Mouse (Mus musculus): ENCODE data around the gene Slc24a3. TPM values are rescaled to one million over a fixed set of nuclear protein-coding genes. Genes with fewer than 3 reads are reported as not detected.

Slc24a3 gene
- polyA plus RNA-seq, 1 experiment: 9.8 TPM

DNA sequence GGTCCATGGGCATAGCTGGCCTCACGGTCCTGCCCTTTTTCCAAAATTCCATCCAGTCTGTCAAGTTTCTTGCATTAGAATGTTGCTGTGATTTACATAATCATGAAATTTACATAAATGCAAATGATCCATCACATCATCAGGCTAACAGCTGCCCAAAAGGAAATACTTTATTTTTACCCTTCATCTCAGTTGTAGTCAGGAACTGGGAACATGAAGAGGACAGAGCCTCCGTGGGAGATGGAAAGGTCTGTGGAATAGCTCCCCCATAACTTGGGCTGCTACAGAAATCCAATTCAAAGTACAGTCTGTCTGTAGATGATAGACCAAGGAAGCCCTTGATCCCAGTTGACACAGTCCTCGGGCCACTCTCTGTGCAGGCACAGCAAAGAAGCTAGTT lies 417.9 kb downstream of the Slc24a3 start:
- 78% methylated on average over 3 of the region's 3 CpGs for WGBS
- DNase-seq (ENCODE audit: low read depth, low spot score): no peak

DNA sequence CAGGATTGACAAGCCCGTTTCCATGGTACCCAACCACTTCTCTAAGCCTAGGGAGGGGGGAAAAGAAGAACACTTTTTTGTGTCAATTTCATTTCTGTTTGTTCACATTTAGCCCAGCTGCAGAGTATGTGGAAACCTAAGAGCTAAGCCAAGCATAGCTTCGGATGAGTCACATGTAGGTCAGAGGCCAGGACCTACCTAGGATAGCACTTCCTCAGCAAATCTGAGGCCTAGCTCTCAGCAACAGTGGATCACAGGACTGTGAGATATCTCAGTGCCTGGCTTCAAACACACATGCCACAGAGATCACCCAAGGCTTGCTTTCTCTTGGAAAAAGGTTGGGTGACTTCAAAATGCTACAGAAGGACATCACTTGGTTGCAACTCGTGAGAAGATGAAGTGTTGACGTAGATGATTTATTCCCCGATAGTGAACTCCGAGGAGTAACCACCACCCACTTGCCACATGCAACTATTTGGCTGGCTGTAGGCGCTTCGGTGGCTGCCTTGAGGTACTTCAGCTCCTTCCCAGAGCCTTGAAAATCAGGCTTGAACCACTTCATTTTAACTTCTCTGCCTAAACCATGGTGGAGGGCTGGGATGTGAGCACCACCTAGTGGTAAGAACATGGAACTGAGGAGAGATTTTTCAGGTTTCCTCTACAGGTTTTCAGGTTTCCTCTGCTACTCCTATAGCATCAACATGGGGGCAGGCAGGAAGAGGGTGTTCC lies 420.6 kb downstream of the Slc24a3 start:
- WGBS: 58% methylated on average over 8 of the region's 8 CpGs
- peak; percentile 3 for DNase-seq (ENCODE audit: low read depth, low spot score)

DNA sequence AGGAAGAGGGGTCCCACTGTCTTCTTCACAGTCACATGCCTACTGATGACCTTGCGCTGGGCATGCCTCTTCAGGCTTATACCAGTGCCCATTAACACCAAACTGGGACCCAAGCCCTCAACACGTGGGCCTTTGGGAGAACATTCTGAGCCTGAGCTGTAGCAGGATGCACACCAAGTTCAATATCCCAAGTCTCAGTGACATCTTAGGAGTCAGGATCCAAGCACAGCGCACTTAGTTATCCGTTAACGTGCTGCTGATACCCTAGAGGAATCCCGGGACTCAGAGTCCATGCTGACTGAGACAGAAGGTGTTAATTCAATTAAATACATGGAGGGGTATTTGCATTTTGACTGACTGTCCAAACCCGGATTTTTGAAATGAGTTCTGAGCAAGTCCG lies 424.3 kb downstream of the Slc24a3 start:
- 87% methylated on average over 8 of the region's 8 CpGs for WGBS
- no peak for DNase-seq (ENCODE audit: low read depth, low spot score)

DNA sequence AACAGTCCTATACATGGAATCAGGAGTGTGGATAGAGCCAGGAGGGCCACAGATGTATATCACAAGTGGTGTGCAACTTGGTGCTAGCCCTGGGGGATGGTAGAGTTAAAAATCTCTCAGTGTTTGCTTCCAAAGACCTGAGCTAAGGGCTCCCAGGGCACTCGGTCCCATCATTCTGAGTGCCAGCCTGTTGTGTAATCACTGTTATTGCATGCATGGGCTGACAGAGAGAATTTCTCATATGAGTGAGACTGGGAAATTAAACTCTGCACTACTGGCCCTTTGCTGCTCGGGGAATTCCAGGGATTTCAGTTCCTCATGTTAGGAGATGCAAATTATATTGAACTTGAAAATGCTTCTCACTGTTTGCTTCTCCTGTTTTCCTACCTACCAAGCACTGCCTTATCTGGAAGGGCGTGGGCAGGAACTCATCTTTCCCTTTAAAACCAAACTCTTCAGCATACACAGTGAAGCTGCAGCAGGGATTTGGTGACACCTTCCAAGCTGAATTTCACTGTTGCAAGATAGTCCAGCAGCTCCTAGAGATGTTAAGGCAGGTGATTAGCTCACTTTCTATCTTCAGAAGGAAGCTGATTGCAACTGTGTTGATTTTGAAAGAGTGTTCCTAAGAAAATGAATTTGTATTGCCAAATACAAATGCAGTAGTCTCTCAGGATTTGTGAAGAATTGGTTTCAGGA lies 426.2 kb downstream of the Slc24a3 start:
- WGBS: 37% methylated on average over 3 of the region's 3 CpGs
- DNase-seq (ENCODE audit: low read depth, low spot score): no peak

DNA sequence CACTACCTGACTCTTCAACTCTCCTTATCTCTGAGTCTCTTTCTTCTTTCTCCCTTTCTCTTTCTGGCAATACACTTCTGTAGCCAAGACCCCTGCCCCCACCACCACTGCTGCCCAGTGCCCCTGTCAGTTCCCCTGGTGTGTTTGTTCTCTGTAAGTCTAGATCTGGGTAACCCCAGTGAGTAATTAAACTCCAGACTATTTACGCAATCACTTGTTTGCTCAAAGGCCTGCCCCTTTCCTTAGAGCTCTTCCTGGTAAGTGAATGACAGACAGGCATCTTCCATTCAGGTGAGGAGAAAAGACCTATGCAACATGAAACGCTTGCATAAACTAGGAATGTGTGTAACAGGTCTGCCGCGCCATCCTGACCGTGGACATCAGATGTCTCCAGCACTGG lies 430.3 kb downstream of the Slc24a3 start:
- DNase-seq (ENCODE audit: low read depth, low spot score): no peak
- WGBS: 31% methylated on average over 5 of the region's 5 CpGs

DNA sequence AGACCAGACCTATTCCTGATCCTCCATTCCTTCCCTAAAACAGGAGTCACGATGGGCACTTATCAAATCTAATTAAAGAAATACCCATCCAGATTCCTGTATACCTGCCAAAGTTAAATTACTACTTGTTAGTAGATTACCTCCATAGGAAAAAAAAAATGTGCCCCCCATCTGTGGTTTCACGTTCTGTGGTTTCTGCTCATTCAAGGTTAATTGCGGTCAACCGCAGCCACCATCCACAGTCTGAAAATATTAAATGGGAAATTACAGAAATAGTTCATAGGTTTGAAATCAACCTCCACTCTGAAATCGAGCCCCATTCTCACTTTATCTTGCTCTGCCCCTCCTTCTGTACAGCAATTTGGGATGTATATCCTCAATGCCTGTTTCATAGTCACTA lies 440.3 kb downstream of the Slc24a3 start:
- DNase-seq (ENCODE audit: low read depth, low spot score): no peak
- 71% methylated on average over 5 of the region's 5 CpGs for WGBS

DNA sequence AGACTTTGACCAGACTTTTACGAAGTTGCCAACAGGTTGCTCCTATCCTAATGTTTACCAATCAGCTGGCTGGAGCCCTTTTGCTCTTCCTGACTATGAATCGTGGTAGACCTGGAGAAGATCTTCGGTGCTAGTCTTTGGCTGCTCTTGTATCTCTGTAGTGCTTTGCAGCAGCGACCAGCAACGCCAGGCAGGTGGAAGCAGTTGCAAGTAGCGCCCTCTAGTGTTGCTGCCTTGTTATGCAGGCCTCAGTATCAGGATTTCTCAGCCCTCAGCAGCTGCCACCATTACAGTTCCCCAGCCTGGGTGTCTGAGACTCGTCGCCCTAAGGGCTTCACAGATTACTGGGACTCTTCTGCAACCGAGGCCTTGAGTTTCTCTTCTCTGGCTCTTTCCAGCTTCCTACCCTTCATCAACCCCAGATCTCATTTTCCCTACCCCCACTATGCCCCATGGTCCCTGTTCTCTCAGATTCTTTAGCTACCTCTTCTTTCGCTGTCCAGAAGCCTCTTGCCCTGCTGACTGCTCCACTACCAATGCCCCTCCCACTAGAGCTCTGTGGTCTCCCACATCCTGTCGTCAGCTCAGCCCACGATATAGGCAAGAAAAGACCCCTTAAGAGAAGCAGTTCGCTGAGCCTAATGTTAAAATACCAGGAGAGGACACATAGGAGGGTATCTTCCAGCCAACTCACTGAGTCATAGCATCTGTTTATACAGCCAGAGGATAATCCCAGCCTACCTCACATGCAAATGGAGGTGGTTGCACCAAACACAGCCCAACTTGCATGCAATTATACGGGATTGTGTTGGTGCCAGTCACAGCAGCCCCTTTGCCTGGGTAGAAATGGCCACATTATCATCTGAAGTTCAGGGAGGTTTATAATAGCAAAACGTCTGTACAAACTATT lies 443.5 kb downstream of the Slc24a3 start:
- peak; percentile 14 for DNase-seq (ENCODE audit: low read depth, low spot score)
- WGBS: 38% methylated on average over 15 of the region's 15 CpGs

DNA sequence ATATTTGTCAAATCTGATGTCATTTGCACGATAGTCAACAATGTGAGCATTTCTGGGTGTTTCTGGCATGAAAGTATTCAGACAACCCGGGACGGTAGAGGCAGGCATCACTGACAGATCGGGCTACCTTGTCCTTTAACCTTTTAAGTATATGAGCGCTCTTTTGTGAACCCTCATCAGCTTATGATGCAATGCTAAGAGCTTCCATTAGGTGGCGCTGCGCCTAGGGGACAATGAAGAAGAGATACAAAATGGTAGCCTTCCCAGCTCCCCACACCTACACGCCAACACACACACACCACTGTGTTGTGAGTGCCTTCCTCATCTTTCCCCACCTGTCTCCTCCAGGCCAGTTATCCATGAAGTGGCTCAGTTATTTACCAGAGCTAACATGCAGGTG lies 445.4 kb downstream of the Slc24a3 start:
- no peak for DNase-seq (ENCODE audit: low read depth, low spot score)
- 66% methylated on average over 8 of the region's 8 CpGs for WGBS

DNA sequence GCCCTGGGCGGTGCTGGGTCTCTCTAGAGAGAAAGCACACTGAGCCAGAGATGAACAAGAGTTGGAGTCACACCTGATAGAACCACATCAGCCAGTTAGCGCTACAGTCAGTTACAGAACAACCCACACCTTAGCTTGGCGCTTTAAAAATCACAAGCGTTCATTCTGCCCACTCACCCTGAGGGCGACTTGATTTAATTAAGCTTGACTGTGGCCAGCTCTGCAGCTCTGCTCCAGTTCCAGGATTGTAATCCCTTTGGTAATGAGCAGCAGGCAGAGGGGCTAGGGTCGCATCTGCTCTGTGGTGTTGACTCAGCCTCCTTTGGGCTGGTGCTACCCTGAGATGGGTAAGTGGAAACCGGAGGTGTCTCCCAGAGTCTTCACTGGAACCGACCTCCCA lies 446.2 kb downstream of the Slc24a3 start:
- WGBS: 85% methylated on average over 8 of the region's 8 CpGs
- DNase-seq (ENCODE audit: low read depth, low spot score): no peak

DNA sequence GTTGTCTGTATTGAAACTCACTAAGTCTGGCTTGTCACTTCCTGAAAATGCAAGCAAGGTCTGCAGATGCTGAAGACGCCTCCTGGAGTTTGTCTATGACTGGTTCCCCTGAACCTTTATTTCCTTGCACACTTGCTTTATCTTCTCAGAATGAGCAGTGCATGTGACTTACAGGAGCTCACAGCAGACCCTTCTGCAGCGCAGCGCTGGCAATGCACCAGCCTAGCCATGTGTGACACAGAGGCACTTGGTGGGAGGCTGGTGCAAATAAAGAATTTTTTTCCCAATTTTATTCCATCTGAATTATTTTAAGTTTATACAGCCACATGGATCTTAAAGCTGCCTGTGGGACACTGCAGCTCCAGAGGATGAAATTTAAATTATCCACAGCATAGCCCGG lies 452.1 kb downstream of the Slc24a3 start:
- DNase-seq (ENCODE audit: low read depth, low spot score): no peak
- 88% methylated on average over 4 of the region's 4 CpGs for WGBS

DNA sequence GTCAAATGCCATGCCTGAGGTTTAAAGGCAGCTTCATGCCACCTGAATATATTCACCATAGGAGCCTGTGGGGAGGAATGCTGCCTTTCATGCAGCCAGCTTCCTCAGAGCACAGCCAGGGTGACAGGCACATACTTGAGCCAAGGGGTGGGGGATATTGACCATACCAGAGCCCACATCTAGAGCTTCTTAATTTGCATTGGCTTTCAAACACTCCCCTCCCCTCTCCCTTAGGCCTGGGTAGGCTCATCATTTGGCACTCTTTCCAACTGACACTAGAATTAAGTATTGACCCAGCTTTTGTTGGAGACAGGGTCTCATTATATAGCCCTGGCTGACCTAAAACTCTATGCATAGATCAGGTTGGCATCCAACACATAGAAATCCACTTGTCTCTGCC lies 453.2 kb downstream of the Slc24a3 start:
- DNase-seq (ENCODE audit: low read depth, low spot score): no peak

DNA sequence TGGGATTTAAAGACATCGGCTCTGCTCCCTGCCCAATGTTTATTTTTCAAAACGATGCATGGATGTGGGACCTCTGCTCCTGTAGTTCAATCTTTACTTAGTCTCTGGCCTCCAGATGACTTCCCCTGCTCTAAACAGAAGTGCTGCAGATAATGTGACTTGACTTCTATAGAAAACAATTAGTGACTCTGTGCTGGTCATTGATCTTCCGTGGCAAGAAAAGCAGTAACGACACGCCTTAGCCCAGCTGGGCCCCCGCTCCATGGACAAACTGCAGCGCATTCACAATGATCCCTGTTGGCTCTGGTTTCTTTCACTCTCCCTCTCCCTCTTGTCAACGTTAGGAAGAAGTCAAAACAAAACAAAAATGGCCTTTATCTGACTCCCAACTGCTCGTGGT lies 453.6 kb downstream of the Slc24a3 start:
- DNase-seq (ENCODE audit: low read depth, low spot score): no peak
- WGBS: 39% methylated on average over 9 of the region's 9 CpGs

DNA sequence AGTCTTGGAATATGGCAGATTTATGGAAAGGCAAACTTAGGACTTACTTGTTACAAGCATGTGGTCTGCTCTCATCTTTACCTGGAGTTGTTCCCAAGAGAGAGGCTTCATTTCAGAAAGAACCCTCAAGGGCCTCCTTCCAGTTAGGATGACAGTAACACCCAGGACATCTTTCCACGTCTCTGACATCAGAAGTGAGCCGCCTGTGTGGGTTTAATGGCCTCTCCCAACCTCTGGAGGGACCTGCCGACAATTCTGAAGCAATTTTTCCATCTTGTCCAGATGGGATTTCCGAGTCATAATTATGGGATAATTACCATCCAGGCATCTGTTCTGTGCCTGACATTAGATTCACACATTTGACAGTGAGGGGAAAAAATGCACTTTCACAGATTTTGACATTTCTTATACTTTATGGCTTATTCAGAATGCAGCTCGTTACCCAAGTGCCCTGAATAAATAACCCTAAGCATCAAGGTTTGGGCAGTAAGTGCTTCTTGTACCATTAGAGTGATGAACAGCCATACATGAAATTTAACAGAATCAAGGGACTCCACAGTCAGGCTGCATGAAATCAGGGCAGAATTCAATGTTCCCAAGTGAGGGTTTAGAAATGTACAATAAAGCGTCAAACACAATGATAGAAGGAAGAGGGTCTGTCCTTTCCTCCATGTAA lies 463.7 kb downstream of the Slc24a3 start:
- DNase-seq (ENCODE audit: low read depth, low spot score): no peak
- WGBS: 70% methylated on average over 6 of the region's 6 CpGs

DNA sequence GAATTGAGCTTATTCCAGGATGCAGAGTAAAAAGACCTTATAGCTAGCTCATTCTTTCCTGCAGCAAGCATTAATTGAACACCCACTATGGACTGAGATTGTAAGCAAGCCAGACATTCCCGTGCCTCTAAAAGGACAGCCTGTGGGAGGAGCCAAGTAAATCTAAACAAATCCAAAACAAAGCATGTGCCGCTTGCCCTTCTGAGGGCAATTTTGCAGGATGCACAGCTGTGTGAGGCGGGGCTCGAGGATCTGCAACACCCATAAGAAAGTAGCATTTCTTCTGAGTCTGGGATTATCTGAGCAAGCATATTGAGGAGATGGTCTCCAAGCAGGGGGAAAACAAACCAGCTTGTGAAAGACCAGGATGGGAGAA lies 464.2 kb downstream of the Slc24a3 start:
- no peak for DNase-seq (ENCODE audit: low read depth, low spot score)
- 21% methylated on average over 4 of the region's 4 CpGs for WGBS

DNA sequence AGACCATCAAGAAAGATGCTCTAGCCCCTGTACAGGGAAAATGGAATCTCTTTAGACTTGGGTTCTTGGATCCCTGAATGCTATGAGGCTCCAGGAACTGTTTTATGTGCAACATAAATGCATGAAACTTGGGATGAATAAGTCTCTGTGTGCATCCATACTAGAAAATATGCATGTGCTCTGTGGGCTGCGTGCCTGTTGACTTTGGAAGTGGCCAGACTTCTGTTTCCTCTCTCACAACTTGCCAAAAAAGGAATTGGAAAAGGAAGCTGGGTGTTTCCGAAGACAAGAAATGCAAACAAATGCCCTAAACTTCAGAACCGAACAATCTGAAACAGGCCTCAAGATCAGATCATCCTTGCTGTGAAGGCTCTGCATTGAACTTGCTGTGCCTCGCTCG lies 466.3 kb downstream of the Slc24a3 start:
- DNase-seq (ENCODE audit: low read depth, low spot score): no peak
- WGBS: 55% methylated on average over 5 of the region's 5 CpGs

DNA sequence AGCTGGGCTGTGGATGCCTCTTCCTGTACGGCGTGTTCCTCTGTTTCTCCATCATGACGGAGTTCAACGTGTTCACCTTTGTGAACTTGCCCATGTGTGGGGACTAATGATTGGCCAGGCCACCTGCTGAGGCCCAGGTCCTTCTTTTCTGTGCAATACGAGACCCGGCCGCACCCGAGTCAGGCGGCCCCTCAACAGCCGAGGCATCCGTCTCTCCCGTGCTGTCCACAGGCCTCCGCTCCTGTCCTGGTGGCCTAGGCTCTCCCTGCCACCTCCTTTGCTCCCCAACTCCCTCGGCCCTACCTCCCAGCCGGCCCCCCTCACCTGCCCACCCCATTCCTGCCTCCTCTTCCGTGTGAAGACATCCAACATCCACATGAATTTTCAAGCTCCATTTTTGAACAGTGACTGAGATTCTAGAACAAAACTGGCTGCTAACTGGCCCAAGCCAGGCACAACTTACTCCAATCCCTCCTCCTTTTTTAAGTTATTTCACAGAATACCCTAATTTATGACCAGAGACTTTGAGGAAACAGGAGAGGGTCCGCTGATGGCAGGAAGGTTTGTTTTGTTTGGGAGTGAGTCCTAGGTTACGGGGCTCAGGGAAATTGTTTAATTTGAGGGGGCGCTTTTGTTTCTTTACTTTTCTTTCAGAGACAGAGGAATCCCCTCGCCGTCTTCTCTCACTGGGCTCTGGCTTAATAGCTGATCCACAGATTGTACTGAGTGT lies 472.9 kb downstream of the Slc24a3 start:
- 70% methylated on average over 21 of the region's 21 CpGs for WGBS
- DNase-seq (ENCODE audit: low read depth, low spot score): no peak

DNA sequence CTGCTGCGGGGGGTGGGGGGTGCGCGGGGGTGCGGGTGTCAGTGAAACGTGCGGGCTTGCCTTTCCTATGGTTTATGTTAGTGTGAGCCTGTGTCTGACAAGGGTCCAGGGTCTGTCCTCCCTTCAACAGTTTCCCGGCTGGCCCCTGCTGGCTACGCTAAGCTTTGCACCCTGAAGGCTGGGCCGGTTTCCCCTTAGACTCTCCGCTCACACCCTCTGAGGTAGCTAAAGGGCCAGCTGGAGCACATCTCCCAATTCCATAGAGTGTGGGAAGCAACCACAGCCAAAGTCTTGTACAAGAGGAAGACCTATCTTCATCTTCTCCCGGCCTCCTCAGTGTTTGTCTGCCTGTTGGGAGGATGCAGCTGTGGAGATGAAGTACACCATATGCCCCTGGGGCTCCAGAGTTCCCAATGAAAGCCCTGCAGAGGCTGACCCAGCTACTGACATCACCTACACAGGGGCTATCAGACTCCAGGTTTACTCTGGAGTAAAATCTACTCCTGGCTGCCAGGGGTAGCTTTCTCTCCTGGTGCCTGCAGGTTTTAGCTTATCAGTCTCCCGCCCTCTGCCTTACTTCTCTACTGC lies 487.9 kb downstream of the Slc24a3 start:
- 52% methylated on average over 12 of the region's 12 CpGs for WGBS
- no peak for DNase-seq (ENCODE audit: low read depth, low spot score)

DNA sequence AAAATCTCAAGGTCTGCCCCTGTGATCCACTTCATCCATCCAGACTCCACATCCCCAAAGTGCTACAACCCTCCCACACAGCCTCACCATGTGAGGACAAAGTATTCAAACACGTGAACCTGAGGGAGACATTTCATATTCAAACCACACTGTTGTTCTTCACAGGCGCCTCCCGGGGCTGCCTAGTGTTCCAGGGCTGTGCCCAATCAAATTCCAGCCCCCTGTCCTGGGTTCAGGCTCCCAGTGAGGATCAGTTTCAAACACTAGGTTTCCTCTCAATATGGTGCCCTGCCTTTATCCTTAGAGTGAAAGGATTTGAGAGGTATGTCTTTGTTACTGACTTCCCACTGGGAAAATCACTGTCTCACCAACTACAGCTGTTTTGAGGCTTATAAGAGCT lies 488.6 kb downstream of the Slc24a3 start:
- no peak for DNase-seq (ENCODE audit: low read depth, low spot score)
- WGBS: 82% methylated on average over 3 of the region's 3 CpGs

DNA sequence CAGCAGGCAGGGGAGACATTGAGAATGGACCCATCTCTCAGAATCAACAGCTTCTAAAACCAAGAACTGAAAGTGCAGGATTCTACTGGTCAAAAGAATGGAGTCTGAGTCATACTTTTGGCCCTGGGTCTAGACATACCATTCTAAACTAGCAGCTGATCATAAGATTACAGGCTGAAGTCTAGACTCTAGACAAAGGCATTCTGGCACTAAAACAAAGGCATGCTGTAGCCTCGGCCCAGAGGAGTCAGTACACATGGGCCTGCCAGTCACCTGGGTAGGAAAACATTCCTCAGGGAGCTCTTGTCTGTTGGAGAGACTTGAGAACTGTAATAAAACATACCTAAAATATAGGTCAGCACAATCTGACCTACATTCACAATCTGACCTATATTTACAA lies 489.2 kb downstream of the Slc24a3 start:
- 16% methylated on average over 1 of the region's 1 CpGs for WGBS
- no peak for DNase-seq (ENCODE audit: low read depth, low spot score)
